Mouse (Mus musculus) cerebellum, adult 2 months (tissue): Measurements from ENCODE around the gene Wnt8b. TPM values are rescaled to one million over a fixed set of nuclear protein-coding genes. Genes with fewer than 3 reads are reported as not detected.

Experiments used
- DNase-seq, 2 experiments: peaks; one replicate each; pipeline ENCODE4 v3.0.0; 2021
- H3K27ac ChIP-seq: fragments of 200-500 bp; 2 replicates; pipeline ENCODE4 v1.5.1; 2012; ENCODE audit warnings: low read length, control low read depth, inconsistent platforms; ENCODE audit not compliant: insufficient read depth
- H3K27me3 ChIP-seq: fragments of 200-500 bp; 2 replicates; pipeline ENCODE4 v1.6.1; 2012; ENCODE audit warnings: inconsistent platforms, mild to moderate bottlenecking, low read length, moderate library complexity; ENCODE audit not compliant: control insufficient read depth, insufficient read depth
- H3K4me1 ChIP-seq: fragments of 200-500 bp; 2 replicates; pipeline ENCODE4 v1.6.1; 2011; ENCODE audit warnings: low read length; ENCODE audit not compliant: control insufficient read depth, insufficient read depth
- H3K4me3 ChIP-seq: fragments of 200-500 bp; replicated peaks from 2 replicates; pipeline ENCODE3; 2011; ENCODE audit warnings: mild to moderate bottlenecking, low read depth, low read length, control low read depth; ENCODE audit not compliant: insufficient read depth
- CTCF ChIP-seq: fragments of 200-500 bp; IDR thresholded peaks from 2 replicates; pipeline ENCODE4 v1.5.1; 2011; ENCODE audit warnings: low read depth, mild to moderate bottlenecking, control low read depth, low read length, moderate library complexity, borderline replicate concordance; ENCODE audit not compliant: insufficient read depth
- POLR2A ChIP-seq: fragments of 200-500 bp; IDR thresholded peaks from 2 replicates; pipeline ENCODE4 v1.6.1; 2011; ENCODE audit warnings: low read length, control low read depth, borderline replicate concordance; ENCODE audit not compliant: insufficient read depth
- WGBS: fragments of 180-500 bp; shearing (Covaris S2); methylation state at CpG from one replicate; pipeline ENCODE4 v1.1.7; 2018; 5-methylcytosine and 5-hydroxymethylcytosine counted together
- polyA plus RNA-seq: library from polyadenylated mRNA; depleted of rRNA; stranded (reverse); fragments of >200 nt; gene quantifications from 2 replicates; pipeline ENCODE4 v1.2.3, GENCODE M21; 2012; rRNA removed

The Wnt8b gene
- polyA plus RNA-seq, 1 experiment: 0.47 TPM

DNA sequence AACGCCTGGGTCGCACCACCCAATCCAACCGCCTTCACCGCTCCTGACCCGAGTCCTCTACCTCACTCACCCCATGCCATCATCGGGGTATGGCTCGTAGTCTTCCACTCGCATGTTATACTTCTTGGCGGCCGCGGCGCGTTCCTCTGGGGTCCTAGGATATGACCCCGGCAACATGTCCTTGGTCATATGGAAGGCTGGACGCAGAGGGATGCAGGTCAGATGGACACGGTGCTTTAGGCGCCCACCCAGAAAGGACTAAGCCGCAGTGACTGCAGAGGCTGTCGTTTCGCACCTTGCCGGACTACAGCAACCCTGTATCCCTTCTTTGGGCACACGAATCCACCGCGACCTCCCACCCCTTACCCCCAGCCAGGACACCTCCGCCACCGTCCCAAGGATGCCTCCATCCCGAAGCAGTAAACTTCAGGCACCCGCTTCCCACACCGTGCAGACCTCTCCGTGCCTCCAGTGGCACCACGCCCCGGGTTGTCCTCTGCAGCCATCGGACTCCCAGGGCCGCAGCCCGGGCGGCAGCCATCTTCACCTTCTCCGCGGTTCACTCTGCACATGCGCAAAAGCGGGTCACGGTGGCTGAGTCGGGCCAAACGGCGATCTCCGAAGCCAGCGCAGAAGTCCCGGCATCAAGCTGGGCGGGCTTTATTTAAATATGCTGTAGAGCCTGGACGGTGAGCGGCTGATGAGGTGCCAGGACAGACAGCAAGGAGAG, 61.8 kb downstream of the Wnt8b start, which contains the start of gene Ndufb8:
Gene Ndufb8, minus strand, starts transcription at position 580 of the 730 bp plus-strand sequence.
- no peak for TF ChIP-seq CTCF
- peak; percentile 96 for TF ChIP-seq POLR2A
- Histone ChIP-seq H3K27me3 (no peaks in the 10 kb centered on the region), H3K4me1 (peaks cover 4% of the 10 kb centered on the region; the same call in 1 of the 2 replicates), H3K27ac (peak within 1 kb of the TSS; percentile 94), H3K4me3 (peak within 1 kb of the TSS; percentile 90)
- peak; percentile 96 to 98 for DNase-seq
- under 1% methylated on average over 50 of the region's 50 CpGs for WGBS

DNA sequence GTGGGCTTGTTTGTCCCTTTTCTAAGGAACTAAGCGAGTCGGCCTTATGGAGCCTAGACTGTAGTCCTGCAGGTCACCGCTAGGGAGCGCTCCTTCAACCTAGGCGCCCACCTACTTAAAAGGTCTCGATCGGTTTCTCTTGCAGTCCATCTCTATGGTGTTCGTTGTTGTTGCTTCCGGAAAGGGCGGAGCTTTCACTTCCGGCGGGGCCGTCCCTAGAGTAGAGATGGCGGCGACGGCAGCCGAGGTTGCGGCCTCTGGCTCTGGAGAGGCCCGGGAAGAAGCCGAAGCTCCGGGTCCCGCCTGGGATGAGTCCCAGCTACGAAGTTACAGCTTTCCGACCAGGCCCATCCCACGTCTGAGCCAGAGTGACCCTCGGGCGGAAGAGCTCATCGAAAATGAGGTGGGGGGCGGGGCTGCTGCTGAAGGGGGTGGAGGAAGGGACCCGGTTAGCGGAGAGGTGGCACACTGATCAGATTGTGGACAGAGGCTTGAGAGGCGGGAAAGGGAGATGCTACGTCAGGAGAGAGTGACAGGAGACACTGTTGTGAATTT, 69.5 kb downstream of the Wnt8b start, which contains the start of gene Hif1an:
Gene Hif1an, plus strand, starts transcription at position 199 of the 555 bp plus-strand sequence.
- Histone ChIP-seq H3K27ac (peak within 1 kb of the TSS; percentile 52; the same call in 1 of the 2 replicates), H3K27me3 (no peaks in the 10 kb centered on the region), H3K4me3 (peak within 1 kb of the TSS; percentile 99), H3K4me1 (peaks cover 3% of the 10 kb centered on the region; the same call in 1 of the 2 replicates)
- peak; percentile 95 to 96 for DNase-seq
- WGBS: under 1% methylated on average over 33 of the region's 33 CpGs
- TF ChIP-seq CTCF (peak; percentile 83), POLR2A (peak; percentile 74; the same call in 1 of the 2 replicates)

Other genes starting within 250 kb of the Wnt8b start
- 695 and 743 TPM in 2 replicates for gene Scd2, start 199.8 kb upstream of the Wnt8b start, polyA plus RNA-seq
- 0.18 and 0.22 TPM in 2 replicates for gene Scd4, start 160.4 kb upstream of the Wnt8b start, polyA plus RNA-seq
- gene Scd1, start 85.6 kb upstream of the Wnt8b start, polyA plus RNA-seq: 151 and 160 TPM in 2 replicates
- gene Sec31b, start 52.4 kb downstream of the Wnt8b start, polyA plus RNA-seq: 0.57 and 0.62 TPM in 2 replicates
- gene Gm20538, start 59.4 kb downstream of the Wnt8b start, polyA plus RNA-seq: not detected in 2 replicates
- 798 and 861 TPM in 2 replicates for gene Ndufb8, start 62.0 kb downstream of the Wnt8b start, polyA plus RNA-seq
- 26.2 and 26.7 TPM in 2 replicates for gene Hif1an, start 69.4 kb downstream of the Wnt8b start, polyA plus RNA-seq